Mouse (Mus musculus): ENCODE results near the gene Slc28a3. TPM values are rescaled to one million over a fixed set of nuclear protein-coding genes. Genes with fewer than 3 reads are reported as not detected.

Slc28a3 gene
- polyA plus RNA-seq, 1 experiment from 2014 or later: not detected

GRCm38 (mm10) chr13:58551924-58552323 lies 58.8 kb downstream of the Slc28a3 start:
- Histone ChIP-seq H3K36me3 (ENCODE audit: control insufficient read depth, insufficient read depth, low read length) (no peaks in the 10 kb centered on the region), H3K4me1 (replicated peaks; ENCODE audit: control insufficient read depth, insufficient read depth, low read length) (no peaks in the 10 kb centered on the region), H3K9me3 (ENCODE audit: control insufficient read depth, low read length) (no peaks in the 10 kb centered on the region), H3K9ac (ENCODE audit: low read depth, low read length) (no peak overlapping the region), H3K4me2 (replicated peaks; ENCODE audit: low read depth, low read length) (no peak overlapping the region), H3K27ac (ENCODE audit: low read depth, low read length) (no peak overlapping the region), H3K27me3 (ENCODE audit: control insufficient read depth, insufficient read depth, low read length) (no peaks in the 10 kb centered on the region), H3K4me3 (ENCODE audit: low read depth, low read length) (no peak overlapping the region)
- ATAC-seq (ENCODE audit: low FRiP score) (no peak), DNase-seq (ENCODE audit: low spot score) (no peak)
- WGBS: 80% methylated on average over 4 of the region's 4 CpGs

DNA sequence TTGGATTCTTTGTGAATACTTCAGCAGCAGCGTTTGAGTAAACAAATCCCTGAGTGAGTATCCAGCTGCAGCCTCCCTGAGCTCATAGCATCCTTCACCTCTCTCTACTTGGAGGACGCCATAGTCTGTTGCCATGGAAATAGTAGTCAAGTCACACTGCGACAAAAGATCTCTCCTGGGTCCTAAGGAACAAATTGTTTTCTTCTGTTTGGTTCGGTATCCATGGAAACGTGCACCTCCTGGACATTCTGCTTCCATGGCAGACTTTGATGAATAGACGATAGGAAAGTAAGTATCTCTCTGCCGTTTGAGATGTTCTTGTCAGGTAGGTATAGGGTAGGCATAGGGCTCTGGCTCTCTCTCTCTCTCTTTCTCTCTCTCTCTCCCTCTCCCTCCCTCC lies 63.1 kb downstream of the Slc28a3 start:
- WGBS: 18% methylated on average over 7 of the region's 7 CpGs

DNA sequence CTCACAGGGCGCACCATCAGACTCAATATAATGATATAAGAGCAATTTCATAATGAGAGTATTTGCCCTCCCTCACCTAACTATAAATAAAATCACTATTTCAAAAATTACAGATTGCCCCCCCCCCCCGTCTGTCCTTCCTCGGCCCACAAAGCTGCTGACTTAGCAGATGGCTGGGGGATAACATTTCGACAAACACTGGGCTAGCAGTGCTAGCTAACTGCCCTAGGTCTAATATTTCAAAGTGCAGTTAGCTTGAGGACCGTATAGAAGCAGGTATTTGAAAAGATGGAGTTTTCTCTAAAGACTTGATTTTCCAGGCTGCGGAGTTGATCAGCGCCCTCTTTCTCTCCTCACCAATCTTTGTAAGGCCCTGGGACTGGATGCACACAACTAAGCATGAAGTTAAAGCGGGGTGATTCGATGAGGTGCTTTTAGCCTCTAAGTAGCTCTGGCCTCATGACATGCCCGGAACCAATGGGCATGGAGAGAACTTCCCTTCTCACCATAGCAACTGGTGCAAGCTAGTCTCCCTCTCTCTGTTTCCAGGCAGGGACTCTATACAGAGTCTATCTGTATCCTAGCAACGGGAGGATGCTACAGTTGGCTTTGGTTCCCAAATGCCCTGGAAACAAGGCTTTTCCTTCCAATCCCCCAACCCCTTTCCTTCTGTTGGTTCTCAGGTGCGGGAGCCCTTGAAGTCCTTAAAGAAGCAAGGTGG lies 66.8 kb downstream of the Slc28a3 start:
- no peaks in the 10 kb centered on the region for H3K36me3 ChIP-seq (ENCODE audit: control insufficient read depth, insufficient read depth, low read length)
- peak; percentile 59 for DNase-seq (ENCODE audit: low spot score)
- H3K4me1 ChIP-seq (replicated peaks; ENCODE audit: control insufficient read depth, insufficient read depth, low read length): no peaks in the 10 kb centered on the region
- no peak overlapping the region; the same call in 1 of the 2 replicates for H3K4me2 ChIP-seq (replicated peaks; ENCODE audit: low read depth, low read length)
- no peak overlapping the region for H3K4me3 ChIP-seq (ENCODE audit: low read depth, low read length)
- H3K27me3 ChIP-seq (ENCODE audit: control insufficient read depth, insufficient read depth, low read length): peaks cover 2% of the 10 kb centered on the region; the same call in 1 of the 2 replicates
- WGBS: 63% methylated on average over 12 of the region's 12 CpGs
- H3K27ac ChIP-seq (ENCODE audit: low read depth, low read length): no peak overlapping the region
- H3K9ac ChIP-seq (ENCODE audit: low read depth, low read length): no peak overlapping the region
- peak; percentile 74 for ATAC-seq (ENCODE audit: low FRiP score)
- H3K9me3 ChIP-seq (ENCODE audit: control insufficient read depth, low read length): no peaks in the 10 kb centered on the region

More for the DNA sequence above, 63.1 kb downstream of the Slc28a3 start:
- H3K4me1 ChIP-seq (replicated peaks; ENCODE audit: control insufficient read depth, insufficient read depth, low read length): no peaks in the 10 kb centered on the region
- H3K27me3 ChIP-seq (ENCODE audit: control insufficient read depth, insufficient read depth, low read length): peaks cover 2% of the 10 kb centered on the region; the same call in 1 of the 2 replicates
- H3K36me3 ChIP-seq (ENCODE audit: control insufficient read depth, insufficient read depth, low read length): no peaks in the 10 kb centered on the region
- H3K4me3 ChIP-seq (ENCODE audit: low read depth, low read length): no peak overlapping the region
- no peak overlapping the region for H3K9ac ChIP-seq (ENCODE audit: low read depth, low read length)
- H3K4me2 ChIP-seq (replicated peaks; ENCODE audit: low read depth, low read length): no peak overlapping the region
- no peak overlapping the region for H3K27ac ChIP-seq (ENCODE audit: low read depth, low read length)
- H3K9me3 ChIP-seq (ENCODE audit: control insufficient read depth, low read length): no peaks in the 10 kb centered on the region
- peak; percentile 74 for ATAC-seq (ENCODE audit: low FRiP score)
- peak; percentile 74 for DNase-seq (ENCODE audit: low spot score)

- peak; percentile 88 for DNase-seq (ENCODE audit: low spot score)
- H3K27me3 ChIP-seq (ENCODE audit: control insufficient read depth, insufficient read depth, low read length): peaks cover 2% of the 10 kb centered on the region; the same call in 1 of the 2 replicates
- WGBS: 42% methylated on average over 7 of the region's 7 CpGs
- no peak overlapping the region for H3K27ac ChIP-seq (ENCODE audit: low read depth, low read length)
- H3K9ac ChIP-seq (ENCODE audit: low read depth, low read length): no peak overlapping the region
- H3K4me1 ChIP-seq (replicated peaks; ENCODE audit: control insufficient read depth, insufficient read depth, low read length): no peaks in the 10 kb centered on the region
- H3K4me2 ChIP-seq (replicated peaks; ENCODE audit: low read depth, low read length): no peak overlapping the region
- ATAC-seq (ENCODE audit: low FRiP score): peak; percentile 73
- H3K9me3 ChIP-seq (ENCODE audit: control insufficient read depth, low read length): no peaks in the 10 kb centered on the region
- H3K4me3 ChIP-seq (ENCODE audit: low read depth, low read length): no peak overlapping the region
- H3K36me3 ChIP-seq (ENCODE audit: control insufficient read depth, insufficient read depth, low read length): no peaks in the 10 kb centered on the region
Observed at GRCm38 (mm10) chr13:58543066-58543465, 67.6 kb downstream of the Slc28a3 start.

GRCm38 (mm10) chr13:58542601-58543041 lies 68.1 kb downstream of the Slc28a3 start:
- ATAC-seq (ENCODE audit: low FRiP score) (no peak), DNase-seq (ENCODE audit: low spot score) (no peak)
- Histone ChIP-seq H3K9me3 (ENCODE audit: control insufficient read depth, low read length) (no peaks in the 10 kb centered on the region), H3K27ac (ENCODE audit: low read depth, low read length) (no peak overlapping the region), H3K36me3 (ENCODE audit: control insufficient read depth, insufficient read depth, low read length) (no peaks in the 10 kb centered on the region), H3K27me3 (ENCODE audit: control insufficient read depth, insufficient read depth, low read length) (peaks cover 2% of the 10 kb centered on the region; the same call in 1 of the 2 replicates), H3K9ac (ENCODE audit: low read depth, low read length) (no peak overlapping the region), H3K4me1 (replicated peaks; ENCODE audit: control insufficient read depth, insufficient read depth, low read length) (no peaks in the 10 kb centered on the region), H3K4me2 (replicated peaks; ENCODE audit: low read depth, low read length) (no peak overlapping the region), H3K4me3 (ENCODE audit: low read depth, low read length) (no peak overlapping the region)
- WGBS: 87% methylated on average over 10 of the region's 10 CpGs

DNA sequence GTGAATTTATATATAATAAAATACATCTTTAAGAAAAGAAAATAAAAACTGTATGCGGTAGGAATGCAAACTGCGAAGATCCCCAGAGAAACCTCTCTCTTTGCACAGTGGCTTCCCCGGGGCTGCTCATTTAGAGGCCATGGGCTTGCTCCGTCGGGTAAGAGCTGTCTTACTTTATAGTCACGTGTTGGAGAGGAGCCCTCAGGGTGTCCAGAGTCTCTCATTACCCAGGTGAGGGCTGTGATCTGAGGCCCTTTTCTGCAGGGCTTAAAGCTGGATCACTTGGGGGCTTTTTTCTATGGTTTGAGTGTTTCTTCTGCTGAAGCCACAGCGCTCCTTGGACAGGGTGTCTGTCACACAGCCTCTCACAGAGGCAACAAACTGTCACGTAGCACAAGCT lies 68.5 kb downstream of the Slc28a3 start:
- ATAC-seq (ENCODE audit: low FRiP score) (no peak), DNase-seq (ENCODE audit: low spot score) (no peak)
- H3K27ac ChIP-seq (ENCODE audit: low read depth, low read length): no peak overlapping the region
- H3K4me1 ChIP-seq (replicated peaks; ENCODE audit: control insufficient read depth, insufficient read depth, low read length): no peaks in the 10 kb centered on the region
- WGBS: 76% methylated on average over 8 of the region's 8 CpGs
- no peak overlapping the region for H3K9ac ChIP-seq (ENCODE audit: low read depth, low read length)
- peaks cover 2% of the 10 kb centered on the region; the same call in 1 of the 2 replicates for H3K27me3 ChIP-seq (ENCODE audit: control insufficient read depth, insufficient read depth, low read length)
- H3K4me2 ChIP-seq (replicated peaks; ENCODE audit: low read depth, low read length): no peak overlapping the region
- no peaks in the 10 kb centered on the region for H3K9me3 ChIP-seq (ENCODE audit: control insufficient read depth, low read length)
- no peaks in the 10 kb centered on the region for H3K36me3 ChIP-seq (ENCODE audit: control insufficient read depth, insufficient read depth, low read length)
- no peak overlapping the region for H3K4me3 ChIP-seq (ENCODE audit: low read depth, low read length)

DNA sequence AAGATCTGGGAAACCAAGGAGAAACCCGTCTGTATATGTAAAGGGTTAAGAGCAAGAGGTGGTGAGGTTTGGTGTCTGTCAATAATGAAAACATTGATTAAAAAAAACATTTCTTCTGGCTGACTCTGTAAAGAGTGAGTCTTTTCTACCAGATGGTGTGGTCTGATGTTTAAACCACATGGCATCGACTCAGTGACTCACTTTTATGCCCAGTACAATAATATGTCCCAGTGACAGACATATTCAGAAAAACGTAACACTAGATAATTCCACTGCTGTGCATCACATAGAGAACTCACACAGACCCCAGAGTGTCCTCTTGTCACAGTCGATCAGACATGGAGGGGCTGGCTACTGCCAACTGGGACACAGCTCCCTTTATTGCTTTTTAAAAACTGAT lies 69.1 kb downstream of the Slc28a3 start:
- peaks cover 2% of the 10 kb centered on the region; the same call in 1 of the 2 replicates for H3K27me3 ChIP-seq (ENCODE audit: control insufficient read depth, insufficient read depth, low read length)
- no peaks in the 10 kb centered on the region for H3K9me3 ChIP-seq (ENCODE audit: control insufficient read depth, low read length)
- H3K4me1 ChIP-seq (replicated peaks; ENCODE audit: control insufficient read depth, insufficient read depth, low read length): no peaks in the 10 kb centered on the region
- no peak overlapping the region for H3K9ac ChIP-seq (ENCODE audit: low read depth, low read length)
- H3K4me2 ChIP-seq (replicated peaks; ENCODE audit: low read depth, low read length): no peak overlapping the region
- no peaks in the 10 kb centered on the region for H3K36me3 ChIP-seq (ENCODE audit: control insufficient read depth, insufficient read depth, low read length)
- ATAC-seq (ENCODE audit: low FRiP score): no peak
- no peak for DNase-seq (ENCODE audit: low spot score)
- no peak overlapping the region for H3K27ac ChIP-seq (ENCODE audit: low read depth, low read length)
- 74% methylated on average over 4 of the region's 4 CpGs for whole genome bisulfite sequencing
- H3K4me3 ChIP-seq (ENCODE audit: low read depth, low read length): no peak overlapping the region

DNA sequence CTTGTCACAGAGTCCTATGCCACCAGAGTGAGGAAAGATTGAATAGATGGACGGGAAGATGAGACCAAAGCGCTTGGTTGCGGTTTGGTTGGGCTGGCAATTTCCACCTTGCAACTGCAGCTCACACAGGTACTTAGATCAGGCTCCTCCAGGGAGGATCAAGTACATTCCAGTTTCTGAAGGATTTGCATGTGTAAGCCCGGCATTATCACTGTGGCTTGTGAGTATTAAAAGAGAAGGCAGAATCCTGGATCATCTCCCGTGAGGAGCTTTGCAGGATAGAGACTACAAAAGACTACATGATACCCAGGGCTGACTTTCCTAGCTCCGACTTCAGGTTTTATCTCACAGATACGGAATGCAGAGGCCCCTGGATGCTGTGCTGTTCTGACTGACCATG lies 71.7 kb downstream of the Slc28a3 start:
- H3K4me2 ChIP-seq (replicated peaks; ENCODE audit: low read depth, low read length): no peak overlapping the region
- no peak overlapping the region for H3K27ac ChIP-seq (ENCODE audit: low read depth, low read length)

DNA sequence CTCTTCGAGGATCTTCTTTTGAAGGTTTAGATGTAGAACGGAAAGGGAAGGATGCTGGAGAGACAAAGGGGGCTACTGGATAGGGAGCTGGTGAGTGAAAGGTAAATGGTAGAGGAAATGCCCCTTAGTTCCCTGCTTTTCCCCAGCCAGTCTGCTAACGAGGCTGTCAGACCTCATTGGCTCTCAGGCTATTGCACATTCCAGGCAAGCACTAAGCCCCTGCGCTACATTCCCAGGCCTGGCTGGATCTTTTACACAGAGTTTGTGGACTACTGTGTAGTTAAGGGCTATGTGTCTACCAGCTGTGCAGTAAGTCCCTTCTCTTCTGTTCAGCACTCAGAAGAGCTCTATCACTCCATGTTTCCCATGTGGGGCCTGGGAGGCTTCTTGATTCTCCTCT lies 72.3 kb downstream of the Slc28a3 start:
- no peaks in the 10 kb centered on the region for H3K4me1 ChIP-seq (replicated peaks; ENCODE audit: control insufficient read depth, insufficient read depth, low read length)
- WGBS: 66% methylated on average over 4 of the region's 4 CpGs
- no peak for ATAC-seq (ENCODE audit: low FRiP score)
- H3K9ac ChIP-seq (ENCODE audit: low read depth, low read length): no peak overlapping the region
- H3K27ac ChIP-seq (ENCODE audit: low read depth, low read length): no peak overlapping the region
- no peaks in the 10 kb centered on the region for H3K36me3 ChIP-seq (ENCODE audit: control insufficient read depth, insufficient read depth, low read length)
- H3K9me3 ChIP-seq (ENCODE audit: control insufficient read depth, low read length): no peaks in the 10 kb centered on the region
- no peaks in the 10 kb centered on the region for H3K27me3 ChIP-seq (ENCODE audit: control insufficient read depth, insufficient read depth, low read length)
- DNase-seq (ENCODE audit: low spot score): no peak
- no peak overlapping the region for H3K4me2 ChIP-seq (replicated peaks; ENCODE audit: low read depth, low read length)
- H3K4me3 ChIP-seq (ENCODE audit: low read depth, low read length): no peak overlapping the region

More for the DNA sequence above, 71.7 kb downstream of the Slc28a3 start:
- no peak overlapping the region for H3K4me3 ChIP-seq (ENCODE audit: low read depth, low read length)
- no peak for DNase-seq (ENCODE audit: low spot score)
- H3K36me3 ChIP-seq (ENCODE audit: control insufficient read depth, insufficient read depth, low read length): no peaks in the 10 kb centered on the region
- ATAC-seq (ENCODE audit: low FRiP score): no peak
- H3K9me3 ChIP-seq (ENCODE audit: control insufficient read depth, low read length): no peaks in the 10 kb centered on the region
- 76% methylated on average over 7 of the region's 7 CpGs for whole genome bisulfite sequencing
- no peaks in the 10 kb centered on the region for H3K4me1 ChIP-seq (replicated peaks; ENCODE audit: control insufficient read depth, insufficient read depth, low read length)
- H3K9ac ChIP-seq (ENCODE audit: low read depth, low read length): no peak overlapping the region
- no peaks in the 10 kb centered on the region for H3K27me3 ChIP-seq (ENCODE audit: control insufficient read depth, insufficient read depth, low read length)
